Mouse (Mus musculus) megakaryocyte, embryonic 14.5 days (primary cell): Measurements from ENCODE around the gene Cyb5r1.

Source experiments
- FLI1 ChIP-seq: IDR thresholded peaks from 2 replicates; pipeline ENCODE4 v1.6.1; 2012; ENCODE audit warnings: low read length, inconsistent platforms, mixed read lengths
- GATA1 ChIP-seq: IDR thresholded peaks from 3 replicates; pipeline ENCODE4 v1.6.1; 2012; ENCODE audit warnings: mixed read lengths, low read length, inconsistent platforms, borderline replicate concordance

DNA sequence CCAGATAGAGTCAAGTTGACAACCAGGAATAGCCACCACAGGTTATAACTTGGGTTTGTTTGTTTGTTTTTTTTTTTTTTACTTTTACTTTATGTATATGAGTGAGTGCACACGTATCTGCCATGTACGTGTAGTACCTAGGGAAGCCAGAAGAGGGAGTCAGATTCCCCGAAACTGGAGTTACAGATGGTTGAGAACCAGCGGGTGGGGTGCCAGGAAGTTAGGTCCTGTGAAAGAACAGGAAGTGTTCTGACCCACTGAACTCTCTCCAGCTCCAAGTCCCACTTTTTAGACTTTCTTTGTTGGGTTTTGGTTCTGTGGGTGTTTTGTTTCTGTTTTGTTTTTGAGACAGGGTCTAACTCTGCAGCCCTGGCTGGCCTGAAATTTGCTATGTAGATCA is 30.1 kb downstream of the Cyb5r1 start:
- TF ChIP-seq GATA1 (no peak), FLI1 (no peak)
